Mouse (Mus musculus) hindbrain, postnatal 0 days (tissue): ENCODE results near the gene Nfkbie. TPM values are rescaled to one million over a fixed set of nuclear protein-coding genes. Genes with fewer than 3 reads are reported as not detected.

Experiments used
- ATAC-seq: fragments of 200-750 bp; cut with Nextera tagmentation; 2 replicates; pipeline ENCODE4 v1.8.0; 2017; ENCODE audit warnings: mild to moderate bottlenecking, moderate TSS enrichment, moderate library complexity
- DNase-seq: peaks from one replicate; pipeline ENCODE4 v3.0.0-alpha.2; 2015; ENCODE audit warnings: low spot score
- H3K27ac ChIP-seq: fragments of 300-500 bp; sonication (generic); 2 replicates; pipeline ENCODE4 v1.5.1; 2014; ENCODE audit warnings: mild to moderate bottlenecking
- H3K27me3 ChIP-seq: fragments of 300-500 bp; sonication (generic); 2 replicates; pipeline ENCODE4 v1.6.1; 2014; ENCODE audit warnings: low read length, mixed read lengths; ENCODE audit not compliant: insufficient read depth
- H3K36me3 ChIP-seq: fragments of 300-500 bp; sonication (generic); 2 replicates; pipeline ENCODE4 v1.6.1; 2014; ENCODE audit warnings: low read length, mixed read lengths; ENCODE audit not compliant: insufficient read depth
- H3K4me1 ChIP-seq: fragments of 300-500 bp; sonication (generic); 2 replicates; pipeline ENCODE4 v1.6.1; 2014; ENCODE audit warnings: antibody characterized with exemption, low read length, mixed read lengths; ENCODE audit not compliant: insufficient read depth
- H3K4me2 ChIP-seq: fragments of 300-500 bp; sonication (generic); 2 replicates; pipeline ENCODE4 v1.6.1; 2014; ENCODE audit warnings: low read depth, mild to moderate bottlenecking, low read length, moderate library complexity, mixed read lengths
- H3K4me3 ChIP-seq: fragments of 300-500 bp; sonication (generic); 2 replicates; pipeline ENCODE4 v1.5.1; 2014; ENCODE audit warnings: low read length
- H3K9ac ChIP-seq: fragments of 300-500 bp; sonication (generic); replicated peaks from 2 replicates; pipeline ENCODE4 v1.6.1; 2014; ENCODE audit warnings: mild to moderate bottlenecking, low read length, moderate library complexity, mixed read lengths
- H3K9me3 ChIP-seq: fragments of 300-500 bp; sonication (generic); 2 replicates; pipeline ENCODE4 v1.6.1; 2016; ENCODE audit warnings: low read length, mixed read lengths
- CTCF ChIP-seq: IDR thresholded peaks from 2 replicates; pipeline ENCODE4 v1.5.1; 2016; ENCODE audit warnings: antibody characterized with exemption, control low read depth, low read depth
- WGBS: fragments of 180-500 bp; shearing (Covaris S2); extraction: QIAGEN DNeasy Blood & Tissue Kit; methylation state at CpG from one replicate; pipeline ENCODE4 v1.1.7; 2014; 5-methylcytosine and 5-hydroxymethylcytosine counted together
- polyA plus RNA-seq: library from polyadenylated mRNA; unstranded; fragments of >200 nt; fragmentation: Nextera tagmentation; extraction: Ambion mirVana; gene quantifications from 2 replicates; pipeline ENCODE4 v1.2.1, GENCODE M21; 2015
- total RNA-seq: library from RNA; depleted of rRNA; stranded (reverse); fragments of >200 nt; gene quantifications from 2 replicates; pipeline ENCODE4 v1.2.3, GENCODE M21; 2014

Nfkbie gene
- total and polyA plus RNA-seq, 2 experiments from 2014 or later: 5.2 to 7.7 TPM

GRCm38 (mm10) chr17:45545278-45545961, 10.1 kb upstream of the Nfkbie start:
- Histone ChIP-seq H3K9me3 (no peaks in the 10 kb centered on the region), H3K9ac (peak overlapping the region; percentile 13; the same call in 1 of the 2 replicates), H3K36me3 (0 out of 2 replicates have a peak, but pooled peaks cover 2% of the 10 kb centered on the region), H3K27me3 (peaks cover 7% of the 10 kb centered on the region; the same call in 1 of the 2 replicates), H3K4me1 (peaks cover 2% of the 10 kb centered on the region; the same call in 1 of the 2 replicates), H3K4me3 (0 out of 2 replicates have a peak overlapping the region, but pooled peaks have one; percentile 3), H3K4me2 (peak overlapping the region; percentile 39), H3K27ac (peak overlapping the region; percentile 56; the same call in 1 of the 2 replicates)
- WGBS: 14% methylated on average over 74 of the region's 74 CpGs
- no peak for TF ChIP-seq CTCF
- ATAC-seq: no peak
- DNase-seq: no peak

DNA sequence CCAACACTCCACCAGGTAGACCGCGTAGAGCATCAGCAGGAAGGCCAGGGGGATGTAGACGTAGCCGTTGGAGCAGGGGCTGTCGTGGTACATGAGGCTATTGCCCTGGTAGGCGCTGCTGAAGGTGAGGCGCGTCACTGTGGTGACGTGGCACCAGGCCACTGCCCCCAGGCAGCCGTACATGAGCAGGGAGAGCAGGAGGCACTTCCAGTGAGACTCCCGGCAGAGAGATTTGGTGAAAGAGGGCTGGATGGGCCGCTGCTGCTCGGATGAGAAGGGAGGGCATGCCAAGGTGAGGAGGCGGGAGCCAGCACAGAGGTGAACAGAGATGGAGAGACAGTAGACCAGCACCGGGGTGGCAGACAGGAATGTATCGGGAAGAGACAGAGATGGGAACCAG, 8.6 kb upstream of the Nfkbie start:
- Histone ChIP-seq H3K36me3 (0 out of 2 replicates have a peak, but pooled peaks cover 2% of the 10 kb centered on the region), H3K27ac (no peak overlapping the region), H3K4me3 (no peak overlapping the region), H3K9ac (no peak overlapping the region), H3K27me3 (peaks cover 7% of the 10 kb centered on the region; the same call in 1 of the 2 replicates), H3K4me1 (peaks cover 2% of the 10 kb centered on the region; the same call in 1 of the 2 replicates), H3K9me3 (no peaks in the 10 kb centered on the region), H3K4me2 (peak overlapping the region; percentile 72; the same call in 1 of the 2 replicates)
- no peak for DNase-seq
- 62% methylated on average over 16 of the region's 16 CpGs for WGBS
- ATAC-seq: no peak
- TF ChIP-seq CTCF: no peak

DNA sequence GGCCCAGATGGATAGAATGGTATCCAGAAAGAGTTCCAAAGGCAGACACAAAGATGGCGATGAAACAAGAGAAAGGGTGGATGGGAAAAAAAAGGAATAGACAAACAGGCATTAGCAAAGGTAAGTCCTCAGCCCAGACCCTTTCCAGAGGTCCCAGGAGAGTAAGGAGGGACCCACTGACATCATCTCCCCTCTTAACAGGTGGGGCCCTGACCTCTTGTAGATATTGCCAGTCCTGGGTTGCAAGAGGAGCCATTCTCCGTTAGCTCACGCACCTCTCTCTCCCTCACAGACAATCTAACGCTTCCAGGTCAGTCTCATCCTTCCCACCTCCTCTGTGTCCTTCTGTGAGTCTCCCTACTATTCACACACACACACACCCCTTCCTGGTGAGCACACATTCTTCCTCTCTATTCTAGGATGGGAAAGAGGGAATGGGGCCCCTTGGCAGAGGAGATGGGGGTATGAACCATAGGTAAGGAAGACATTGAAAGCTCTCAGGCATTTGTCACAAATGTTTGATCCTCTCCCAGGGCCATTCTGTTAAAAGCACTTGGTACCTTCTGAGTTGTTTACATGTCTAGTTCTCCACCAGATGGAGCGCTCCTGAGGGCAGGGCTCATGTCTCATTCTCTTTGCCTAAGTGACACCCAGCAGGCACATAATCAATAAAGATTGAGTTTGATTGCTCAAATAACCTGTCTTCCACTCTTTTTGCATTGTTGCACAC, 7.9 kb upstream of the Nfkbie start:
- DNase-seq (no peak), ATAC-seq (no peak)
- 0 out of 2 replicates have a peak, but pooled peaks cover 2% of the 10 kb centered on the region for H3K36me3 ChIP-seq
- H3K4me2 ChIP-seq: peak overlapping the region; percentile 72
- TF ChIP-seq CTCF: peak; percentile 40
- 84% methylated on average over 5 of the region's 5 CpGs for WGBS
- peaks cover 7% of the 10 kb centered on the region; the same call in 1 of the 2 replicates for H3K27me3 ChIP-seq
- H3K4me3 ChIP-seq: peak overlapping the region; percentile 82
- H3K4me1 ChIP-seq: no peaks in the 10 kb centered on the region; the same call in 1 of the 2 replicates
- no peaks in the 10 kb centered on the region for H3K9me3 ChIP-seq
- H3K9ac ChIP-seq: peak overlapping the region; percentile 99; the same call in 1 of the 2 replicates
- peak overlapping the region; percentile 97; the same call in 1 of the 2 replicates for H3K27ac ChIP-seq

GRCm38 (mm10) chr17:45548541-45549512, 6.7 kb upstream of the Nfkbie start:
- Histone ChIP-seq H3K4me3 (peak overlapping the region; percentile 82), H3K4me2 (peak overlapping the region; percentile 72), H3K9me3 (no peaks in the 10 kb centered on the region), H3K36me3 (0 out of 2 replicates have a peak, but pooled peaks cover 2% of the 10 kb centered on the region), H3K9ac (peak overlapping the region; percentile 99), H3K27ac (peak overlapping the region; percentile 97), H3K27me3 (peaks cover 7% of the 10 kb centered on the region; the same call in 1 of the 2 replicates), H3K4me1 (no peaks in the 10 kb centered on the region; the same call in 1 of the 2 replicates)
- ATAC-seq: peak; percentile 77
- peak; percentile 74 for TF ChIP-seq CTCF
- WGBS: 11% methylated on average over 19 of the region's 68 CpGs
- DNase-seq: peak; percentile 85

DNA sequence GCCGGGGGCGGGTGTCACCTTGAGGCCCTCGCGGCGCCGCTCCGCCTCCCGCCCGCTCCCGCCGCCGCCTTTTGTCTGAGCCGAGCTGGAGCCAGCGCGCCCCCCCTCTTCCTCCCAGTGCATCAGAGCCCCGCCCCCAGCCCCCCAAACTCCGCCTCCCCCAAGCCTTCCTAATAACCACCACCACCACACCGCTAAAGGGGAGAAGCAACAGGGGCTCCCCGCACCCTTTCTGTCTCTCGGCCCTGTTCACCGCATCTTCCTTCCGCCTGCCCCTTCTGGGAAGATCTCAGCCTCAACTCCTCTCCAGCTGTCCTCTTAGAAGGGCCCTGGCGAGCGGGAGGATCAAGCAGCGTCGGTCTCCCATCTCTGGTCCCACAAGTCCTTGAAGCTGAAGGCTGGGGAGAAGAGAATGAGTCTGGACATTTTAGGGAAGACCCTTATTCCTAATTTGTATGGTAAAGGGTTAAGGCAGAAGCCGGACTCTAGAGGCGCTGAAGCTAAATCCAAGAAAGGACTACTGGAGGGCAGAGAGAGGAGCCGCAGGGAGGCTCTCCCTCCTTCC, 5.8 kb upstream of the Nfkbie start, which contains the start of gene Tmem151b:
TSS of gene Tmem151b (minus strand) at position 61 of the 565 bp plus-strand sequence.
- H3K36me3 ChIP-seq: 0 out of 2 replicates have a peak, but pooled peaks cover 2% of the 10 kb centered on the region
- WGBS: 1% methylated on average over 16 of the region's 29 CpGs
- ATAC-seq: peak; percentile 55

More for the DNA sequence above, 5.8 kb upstream of the Nfkbie start, which contains the start of gene Tmem151b:
- peak; percentile 82 for DNase-seq
- peaks cover 7% of the 10 kb centered on the region; the same call in 1 of the 2 replicates for H3K27me3 ChIP-seq
- H3K4me3 ChIP-seq: peak within 1 kb of the TSS; percentile 82
- no peaks in the 10 kb centered on the region; the same call in 1 of the 2 replicates for H3K4me1 ChIP-seq
- H3K9ac ChIP-seq: peak within 1 kb of the TSS; percentile 99
- H3K9me3 ChIP-seq: no peaks in the 10 kb centered on the region
- TF ChIP-seq CTCF: peak; percentile 31
- peak within 1 kb of the TSS; percentile 97 for H3K27ac ChIP-seq
- H3K4me2 ChIP-seq: peak within 1 kb of the TSS; percentile 72
